Mouse (Mus musculus) heart, embryonic 10.5 days (tissue): ENCODE results near the gene Csmd2. TPM values are rescaled to one million over a fixed set of nuclear protein-coding genes. Genes with fewer than 3 reads are reported as not detected.

Experiments
- DNase-seq: peaks from one replicate; pipeline ENCODE4 v3.0.0-alpha.2; 2017; ENCODE audit warnings: low spot score
- H3K27ac ChIP-seq: fragments of 300-500 bp; sonication (generic); 2 replicates; pipeline ENCODE4 v1.5.1; 2016; ENCODE audit warnings: mild to moderate bottlenecking
- H3K27me3 ChIP-seq: fragments of 300-500 bp; sonication (generic); 2 replicates; pipeline ENCODE4 v1.6.1; 2016; ENCODE audit warnings: mild to moderate bottlenecking; ENCODE audit not compliant: poor library complexity, insufficient read depth, severe bottlenecking
- H3K36me3 ChIP-seq: fragments of 300-500 bp; sonication (generic); 2 replicates; pipeline ENCODE4 v1.6.1; 2016; ENCODE audit warnings: mild to moderate bottlenecking, moderate library complexity
- H3K4me1 ChIP-seq: fragments of 300-500 bp; sonication (generic); 2 replicates; pipeline ENCODE4 v1.6.1; 2016; ENCODE audit warnings: mild to moderate bottlenecking
- H3K4me3 ChIP-seq: fragments of 300-500 bp; sonication (generic); 2 replicates; pipeline ENCODE4 v1.5.1; 2016; ENCODE audit warnings: mild to moderate bottlenecking, moderate library complexity
- H3K9me3 ChIP-seq: fragments of 300-500 bp; sonication (generic); 2 replicates; pipeline ENCODE4 v1.6.1; 2016; ENCODE audit warnings: mild to moderate bottlenecking, moderate library complexity
- WGBS: fragments of 180-500 bp; shearing (Covaris S2); methylation state at CpG from one replicate; pipeline ENCODE4 v1.1.7; 2016; 5-methylcytosine and 5-hydroxymethylcytosine counted together
- polyA plus RNA-seq: library from polyadenylated mRNA; unstranded; fragments of >200 nt; fragmentation: Nextera tagmentation; extraction: Ambion mirVana; gene quantifications from 2 replicates; pipeline ENCODE4 v1.2.1, GENCODE M21; 2016

Gene Csmd2
- polyA plus RNA-seq, 1 experiment from 2014 or later: 0.26 TPM

GRCm38 (mm10) chr4:128427261-128428030 is 439.8 kb downstream of the Csmd2 start:
- peaks cover 15% of the 10 kb centered on the region for H3K4me1 ChIP-seq
- H3K4me3 ChIP-seq: no peak overlapping the region
- H3K27me3 ChIP-seq: no peaks in the 10 kb centered on the region
- H3K9me3 ChIP-seq: no peaks in the 10 kb centered on the region
- WGBS: 88% methylated on average over 14 of the region's 14 CpGs
- H3K27ac ChIP-seq: no peak overlapping the region
- no peaks in the 10 kb centered on the region for H3K36me3 ChIP-seq
- no peak for DNase-seq

GRCm38 (mm10) chr4:128428303-128429107 is 440.8 kb downstream of the Csmd2 start:
- WGBS: 67% methylated on average over 18 of the region's 18 CpGs
- peak overlapping the region; percentile 15; the same call in 1 of the 2 replicates for H3K4me3 ChIP-seq
- DNase-seq: no peak
- no peak overlapping the region for H3K27ac ChIP-seq
- H3K4me1 ChIP-seq: peaks cover 15% of the 10 kb centered on the region
- no peaks in the 10 kb centered on the region for H3K9me3 ChIP-seq
- H3K36me3 ChIP-seq: no peaks in the 10 kb centered on the region
- no peaks in the 10 kb centered on the region for H3K27me3 ChIP-seq

- Histone ChIP-seq H3K27me3 (no peaks in the 10 kb centered on the region), H3K36me3 (no peaks in the 10 kb centered on the region), H3K27ac (peak overlapping the region; percentile 30; the same call in 1 of the 2 replicates), H3K4me3 (no peak overlapping the region), H3K9me3 (no peaks in the 10 kb centered on the region), H3K4me1 (peaks cover 15% of the 10 kb centered on the region)
- DNase-seq: no peak
- 79% methylated on average over 8 of the region's 8 CpGs for WGBS
Measured at GRCm38 (mm10) chr4:128429591-128429990, 441.9 kb downstream of the Csmd2 start.

- 84% methylated on average over 6 of the region's 6 CpGs for WGBS
- Histone ChIP-seq H3K4me3 (no peak overlapping the region), H3K9me3 (no peaks in the 10 kb centered on the region), H3K36me3 (no peaks in the 10 kb centered on the region), H3K27ac (no peak overlapping the region), H3K27me3 (no peaks in the 10 kb centered on the region), H3K4me1 (0 out of 2 replicates have a peak, but pooled peaks cover 7% of the 10 kb centered on the region)
- DNase-seq: no peak
Measured at GRCm38 (mm10) chr4:128440550-128440949, 452.9 kb downstream of the Csmd2 start.

- Histone ChIP-seq H3K9me3 (no peaks in the 10 kb centered on the region), H3K27me3 (no peaks in the 10 kb centered on the region), H3K4me1 (0 out of 2 replicates have a peak, but pooled peaks cover 9% of the 10 kb centered on the region), H3K36me3 (no peaks in the 10 kb centered on the region), H3K27ac (no peak overlapping the region), H3K4me3 (no peak overlapping the region)
- DNase-seq: no peak
- WGBS: 83% methylated on average over 2 of the region's 2 CpGs
Measured at GRCm38 (mm10) chr4:128441228-128441627, 453.6 kb downstream of the Csmd2 start.

GRCm38 (mm10) chr4:128442791-128443190 is 455.1 kb downstream of the Csmd2 start:
- Histone ChIP-seq H3K9me3 (no peaks in the 10 kb centered on the region), H3K36me3 (no peaks in the 10 kb centered on the region), H3K27me3 (no peaks in the 10 kb centered on the region), H3K27ac (no peak overlapping the region), H3K4me3 (no peak overlapping the region), H3K4me1 (0 out of 2 replicates have a peak, but pooled peaks cover 9% of the 10 kb centered on the region)
- WGBS: 80% methylated on average over 8 of the region's 8 CpGs
- no peak for DNase-seq

- Histone ChIP-seq H3K27ac (no peak overlapping the region), H3K27me3 (no peaks in the 10 kb centered on the region), H3K4me1 (peaks cover 21% of the 10 kb centered on the region), H3K9me3 (no peaks in the 10 kb centered on the region), H3K4me3 (no peak overlapping the region), H3K36me3 (no peaks in the 10 kb centered on the region)
- DNase-seq: no peak
- WGBS: 71% methylated on average over 15 of the region's 15 CpGs
Measured at GRCm38 (mm10) chr4:128445514-128446260, 458.0 kb downstream of the Csmd2 start.

GRCm38 (mm10) chr4:128448831-128449431 is 461.3 kb downstream of the Csmd2 start:
- no peak for DNase-seq
- no peak overlapping the region for H3K4me3 ChIP-seq
- no peaks in the 10 kb centered on the region for H3K36me3 ChIP-seq
- no peaks in the 10 kb centered on the region for H3K9me3 ChIP-seq
- no peak overlapping the region for H3K27ac ChIP-seq
- H3K4me1 ChIP-seq: peaks cover 29% of the 10 kb centered on the region
- no peaks in the 10 kb centered on the region for H3K27me3 ChIP-seq
- WGBS: 73% methylated on average over 12 of the region's 12 CpGs

- no peak for DNase-seq
- Histone ChIP-seq H3K27ac (peak overlapping the region; percentile 56; the same call in 1 of the 2 replicates), H3K9me3 (no peaks in the 10 kb centered on the region), H3K36me3 (no peaks in the 10 kb centered on the region), H3K27me3 (no peaks in the 10 kb centered on the region), H3K4me3 (no peak overlapping the region), H3K4me1 (peaks cover 26% of the 10 kb centered on the region)
- whole genome bisulfite sequencing: 84% methylated on average over 8 of the region's 8 CpGs
Measured at GRCm38 (mm10) chr4:128450137-128450536, 462.5 kb downstream of the Csmd2 start.

GRCm38 (mm10) chr4:128450974-128451373 is 463.3 kb downstream of the Csmd2 start:
- peak; percentile 90 for DNase-seq
- 33% methylated on average over 8 of the region's 8 CpGs for WGBS
- Histone ChIP-seq H3K4me1 (peaks cover 20% of the 10 kb centered on the region), H3K27me3 (no peaks in the 10 kb centered on the region), H3K4me3 (no peak overlapping the region), H3K27ac (peak overlapping the region; percentile 56; the same call in 1 of the 2 replicates), H3K9me3 (no peaks in the 10 kb centered on the region), H3K36me3 (no peaks in the 10 kb centered on the region)

- DNase-seq: no peak
- no peak overlapping the region for H3K4me3 ChIP-seq
- 0 out of 2 replicates have a peak overlapping the region, but pooled peaks have one; percentile 13 for H3K27ac ChIP-seq
- no peaks in the 10 kb centered on the region for H3K9me3 ChIP-seq
- H3K4me1 ChIP-seq: peaks cover 20% of the 10 kb centered on the region
- 68% methylated on average over 3 of the region's 3 CpGs for WGBS
- H3K36me3 ChIP-seq: no peaks in the 10 kb centered on the region
- no peaks in the 10 kb centered on the region for H3K27me3 ChIP-seq
Measured at GRCm38 (mm10) chr4:128451383-128451794, 463.7 kb downstream of the Csmd2 start.

GRCm38 (mm10) chr4:128466708-128467107 is 479.1 kb downstream of the Csmd2 start:
- 79% methylated on average over 5 of the region's 5 CpGs for WGBS
- H3K9me3 ChIP-seq: no peaks in the 10 kb centered on the region

More at GRCm38 (mm10) chr4:128466708-128467107, 479.1 kb downstream of the Csmd2 start:
- Histone ChIP-seq H3K4me1 (0 out of 2 replicates have a peak, but pooled peaks cover 3% of the 10 kb centered on the region), H3K27ac (no peak overlapping the region), H3K27me3 (no peaks in the 10 kb centered on the region), H3K4me3 (no peak overlapping the region), H3K36me3 (no peaks in the 10 kb centered on the region)
- DNase-seq: no peak
